Mouse (Mus musculus): ENCODE results near the gene Olfr1129. TPM values are rescaled to one million over a fixed set of nuclear protein-coding genes. Genes with fewer than 3 reads are reported as not detected.

Gene Olfr1129
- total and polyA plus RNA-seq, 3 experiments = 0.06 TPM; not detected in 2

DNA sequence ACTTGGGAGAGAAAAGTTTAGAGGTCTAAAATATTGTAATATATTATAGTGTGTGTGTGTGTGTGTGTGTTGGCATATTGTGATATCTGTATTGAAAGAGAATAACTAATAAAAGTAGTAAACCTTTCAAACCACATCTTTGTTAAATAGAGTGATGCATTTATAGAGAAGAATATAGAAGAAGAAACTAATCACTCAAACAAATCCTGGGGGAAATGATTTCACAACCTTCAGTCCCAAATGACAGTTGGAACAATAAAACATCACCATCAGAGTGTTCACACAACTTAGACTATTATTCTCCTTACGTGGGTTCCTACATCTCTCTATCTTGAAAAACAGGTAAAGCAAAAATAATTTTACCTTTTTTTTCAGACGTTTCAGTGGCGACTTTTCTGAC is 53.1 kb downstream of the Olfr1129 start, which contains the start of gene Olfr1131:
Gene Olfr1131, plus strand, starts transcription at position 301 of the 400 bp plus-strand sequence.
- Histone ChIP-seq H3K27ac (ENCODE audit: control insufficient read depth, low read depth, low read length) (no peak within 1 kb of the TSS), H3K4me1 (ENCODE audit: control insufficient read depth in 1 of 2, insufficient read depth in 2 of 2, low read length in 2 of 2) (no peaks in the 10 kb centered on the region), H3K79me2 (ENCODE audit: control insufficient read depth, insufficient read depth, low read length, poor library complexity) (no peaks in the 10 kb centered on the region), H3K4me3 (ENCODE audit: control insufficient read depth in 1 of 2, insufficient read depth in 1 of 2, low read depth in 2 of 2, low read length in 2 of 2) (no peak within 1 kb of the TSS), H3K9me3 (replicated peaks; ENCODE audit: insufficient read depth, low read length) (no peaks in the 10 kb centered on the region), H3K9ac (ENCODE audit: control insufficient read depth, low read depth, low read length, poor library complexity, severe bottlenecking) (no peak within 1 kb of the TSS), H3K36me3 (ENCODE audit: control insufficient read depth in 1 of 2, insufficient read depth in 2 of 2, low read length in 2 of 2) (no peaks in the 10 kb centered on the region), H3K27me3 (ENCODE audit: control insufficient read depth in 1 of 2, insufficient read depth in 2 of 2, low read length in 2 of 2) (no peaks in the 10 kb centered on the region)
- DNase-seq (ENCODE audit: low read depth, low spot score) = no peak
- TF ChIP-seq ZNF384 (IDR thresholded peaks at IDR 0.05; ENCODE audit: low read depth, low read length) (no peak), ZKSCAN1 (IDR thresholded peaks at IDR 0.05; ENCODE audit: low read depth, low read length) (no peak), SIN3A (IDR thresholded peaks at IDR 0.05; ENCODE audit: low read length) (no peak), MXI1 (IDR thresholded peaks at IDR 0.05; ENCODE audit: low read depth, low read length) (no peak), CTCF (IDR thresholded peaks at IDR 0.05 in 2 of 3, conservative IDR thresholded peaks at IDR 0.05 in 1 of 3; ENCODE audit: control insufficient read depth in 1 of 3, insufficient read depth in 1 of 3, low read depth in 2 of 3, low read length in 3 of 3, poor library complexity in 1 of 3, severe bottlenecking in 1 of 3) (no peak), MAFK (IDR thresholded peaks at IDR 0.05; ENCODE audit: borderline replicate concordance, low read depth, low read length) (no peak), ELF1 (IDR thresholded peaks at IDR 0.05; ENCODE audit: low read depth, low read length) (no peak), UBTF (IDR thresholded peaks at IDR 0.05; ENCODE audit: borderline replicate concordance, insufficient read depth, low read depth, low read length) (no peak), TAL1 (IDR thresholded peaks at IDR 0.05; ENCODE audit: low read length) (no peak), JUND (IDR thresholded peaks at IDR 0.05; ENCODE audit: low read depth, low read length) (no peak), POLR2A (IDR thresholded peaks at IDR 0.05; ENCODE audit: control insufficient read depth in 1 of 2, insufficient read depth in 1 of 2, low read depth in 1 of 2, low read length in 2 of 2, poor library complexity in 1 of 2) (no peak), MYB (IDR thresholded peaks at IDR 0.05; ENCODE audit: low read depth, low read length) (no peak), TBP (IDR thresholded peaks at IDR 0.05; ENCODE audit: low read depth, low read length) (no peak), ZMIZ1 (IDR thresholded peaks at IDR 0.05; ENCODE audit: low read depth, low read length) (no peak), POLR2AphosphoS2 (IDR thresholded peaks at IDR 0.05; ENCODE audit: low read length) (no peak), NRF1 (IDR thresholded peaks at IDR 0.05; ENCODE audit: insufficient read depth, low read depth, low read length, poor library complexity, severe bottlenecking) (no peak), MAZ (IDR thresholded peaks at IDR 0.05; ENCODE audit: low read depth, low read length) (no peak), E2F4 (IDR thresholded peaks at IDR 0.05; ENCODE audit: borderline replicate concordance, low read depth, low read length) (no peak)

Other genes starting within 250 kb of the Olfr1129 start
- gene Olfr1120, start 219.1 kb upstream of the Olfr1129 start, total RNA-seq (2012; rRNA removed) = not detected in 2 replicates
- not detected for gene Olfr1120, start 219.1 kb upstream of the Olfr1129 start, polyA plus RNA-seq (2012; ENCODE audit: insufficient read depth in 1 of 2, insufficient read length in 2 of 2, low read depth in 1 of 2, low replicate concordance in 2 of 2, missing spikeins in 1 of 2)
- not detected in 2 replicates for gene Olfr1121, start 204.0 kb upstream of the Olfr1129 start, total RNA-seq (2012; rRNA removed)
- gene Olfr1121, start 204.0 kb upstream of the Olfr1129 start, polyA plus RNA-seq (2012; ENCODE audit: insufficient read depth in 1 of 2, insufficient read length in 2 of 2, low read depth in 1 of 2, low replicate concordance in 2 of 2, missing spikeins in 1 of 2) = not detected
- gene Olfr1122, start 188.1 kb upstream of the Olfr1129 start, total RNA-seq (2012; rRNA removed) = not detected in 2 replicates
- gene Olfr1122, start 188.1 kb upstream of the Olfr1129 start, polyA plus RNA-seq (2012; ENCODE audit: insufficient read depth in 1 of 2, insufficient read length in 2 of 2, low read depth in 1 of 2, low replicate concordance in 2 of 2, missing spikeins in 1 of 2) = not detected
- not detected in 2 replicates for gene Olfr1123, start 157.3 kb upstream of the Olfr1129 start, total RNA-seq (2012; rRNA removed)
- gene Olfr1123, start 157.3 kb upstream of the Olfr1129 start, polyA plus RNA-seq (2012; ENCODE audit: insufficient read depth in 1 of 2, insufficient read length in 2 of 2, low read depth in 1 of 2, low replicate concordance in 2 of 2, missing spikeins in 1 of 2) = not detected
- gene Olfr1124, start 143.6 kb upstream of the Olfr1129 start, total RNA-seq (2012; rRNA removed) = not detected in 2 replicates
- gene Olfr1124, start 143.6 kb upstream of the Olfr1129 start, polyA plus RNA-seq (2012; ENCODE audit: insufficient read depth in 1 of 2, insufficient read length in 2 of 2, low read depth in 1 of 2, low replicate concordance in 2 of 2, missing spikeins in 1 of 2) = not detected
- gene Olfr1126, start 119.9 kb upstream of the Olfr1129 start, total RNA-seq (2012; rRNA removed) = not detected in 2 replicates
- not detected for gene Olfr1126, start 119.9 kb upstream of the Olfr1129 start, polyA plus RNA-seq (2012; ENCODE audit: insufficient read depth in 1 of 2, insufficient read length in 2 of 2, low read depth in 1 of 2, low replicate concordance in 2 of 2, missing spikeins in 1 of 2)
- not detected in 2 replicates for gene Pramel7, start 76.8 kb upstream of the Olfr1129 start, total RNA-seq (2012; rRNA removed)
- gene Pramel7, start 76.8 kb upstream of the Olfr1129 start, polyA plus RNA-seq (2012; ENCODE audit: insufficient read depth in 1 of 2, insufficient read length in 2 of 2, low read depth in 1 of 2, low replicate concordance in 2 of 2, missing spikeins in 1 of 2) = not detected
- not detected in 2 replicates for gene Pramel6, start 67.3 kb upstream of the Olfr1129 start, total RNA-seq (2012; rRNA removed)
- gene Pramel6, start 67.3 kb upstream of the Olfr1129 start, polyA plus RNA-seq (2012; ENCODE audit: insufficient read depth in 1 of 2, insufficient read length in 2 of 2, low read depth in 1 of 2, low replicate concordance in 2 of 2, missing spikeins in 1 of 2) = not detected
- not detected in 2 replicates for gene Olfr153, start 42.1 kb upstream of the Olfr1129 start, total RNA-seq (2012; rRNA removed)
- gene Olfr153, start 42.1 kb upstream of the Olfr1129 start, polyA plus RNA-seq (2012; ENCODE audit: insufficient read depth in 1 of 2, insufficient read length in 2 of 2, low read depth in 1 of 2, low replicate concordance in 2 of 2, missing spikeins in 1 of 2) = not detected
- not detected in 2 replicates for gene Olfr1128, start 28.4 kb upstream of the Olfr1129 start, total RNA-seq (2012; rRNA removed)
- gene Olfr1128, start 28.4 kb upstream of the Olfr1129 start, polyA plus RNA-seq (2012; ENCODE audit: insufficient read depth in 1 of 2, insufficient read length in 2 of 2, low read depth in 1 of 2, low replicate concordance in 2 of 2, missing spikeins in 1 of 2) = not detected
- gene Olfr1130, start 32.3 kb downstream of the Olfr1129 start, total RNA-seq (2012; rRNA removed) = not detected in 2 replicates
- not detected for gene Olfr1130, start 32.3 kb downstream of the Olfr1129 start, polyA plus RNA-seq (2012; ENCODE audit: insufficient read depth in 1 of 2, insufficient read length in 2 of 2, low read depth in 1 of 2, low replicate concordance in 2 of 2, missing spikeins in 1 of 2)
- gene Olfr1131, start 53.2 kb downstream of the Olfr1129 start, total RNA-seq (2012; rRNA removed) = not detected in 2 replicates
- gene Olfr1131, start 53.2 kb downstream of the Olfr1129 start, polyA plus RNA-seq (2012; ENCODE audit: insufficient read depth in 1 of 2, insufficient read length in 2 of 2, low read depth in 1 of 2, low replicate concordance in 2 of 2, missing spikeins in 1 of 2) = not detected
- gene Olfr1132, start 63.6 kb downstream of the Olfr1129 start, total RNA-seq (2012; rRNA removed) = not detected in 2 replicates
- not detected for gene Olfr1132, start 63.6 kb downstream of the Olfr1129 start, polyA plus RNA-seq (2012; ENCODE audit: insufficient read depth in 1 of 2, insufficient read length in 2 of 2, low read depth in 1 of 2, low replicate concordance in 2 of 2, missing spikeins in 1 of 2)
- not detected in 2 replicates for gene Olfr1133, start 73.5 kb downstream of the Olfr1129 start, total RNA-seq (2012; rRNA removed)
- not detected for gene Olfr1133, start 73.5 kb downstream of the Olfr1129 start, polyA plus RNA-seq (2012; ENCODE audit: insufficient read depth in 1 of 2, insufficient read length in 2 of 2, low read depth in 1 of 2, low replicate concordance in 2 of 2, missing spikeins in 1 of 2)
- gene Olfr1134, start 84.6 kb downstream of the Olfr1129 start, total RNA-seq (2012; rRNA removed) = not detected in 2 replicates
- not detected for gene Olfr1134, start 84.6 kb downstream of the Olfr1129 start, polyA plus RNA-seq (2012; ENCODE audit: insufficient read depth in 1 of 2, insufficient read length in 2 of 2, low read depth in 1 of 2, low replicate concordance in 2 of 2, missing spikeins in 1 of 2)
- gene Olfr1135, start 99.8 kb downstream of the Olfr1129 start, total RNA-seq (2012; rRNA removed) = not detected in 2 replicates
- not detected for gene Olfr1135, start 99.8 kb downstream of the Olfr1129 start, polyA plus RNA-seq (2012; ENCODE audit: insufficient read depth in 1 of 2, insufficient read length in 2 of 2, low read depth in 1 of 2, low replicate concordance in 2 of 2, missing spikeins in 1 of 2)
- gene Olfr1136, start 120.0 kb downstream of the Olfr1129 start, total RNA-seq (2012; rRNA removed) = not detected in 2 replicates
- not detected for gene Olfr1136, start 120.0 kb downstream of the Olfr1129 start, polyA plus RNA-seq (2012; ENCODE audit: insufficient read depth in 1 of 2, insufficient read length in 2 of 2, low read depth in 1 of 2, low replicate concordance in 2 of 2, missing spikeins in 1 of 2)
- not detected in 2 replicates for gene Olfr1137, start 139.3 kb downstream of the Olfr1129 start, total RNA-seq (2012; rRNA removed)
- gene Olfr1137, start 139.3 kb downstream of the Olfr1129 start, polyA plus RNA-seq (2012; ENCODE audit: insufficient read depth in 1 of 2, insufficient read length in 2 of 2, low read depth in 1 of 2, low replicate concordance in 2 of 2, missing spikeins in 1 of 2) = not detected
- not detected in 2 replicates for gene Olfr1138, start 166.1 kb downstream of the Olfr1129 start, total RNA-seq (2012; rRNA removed)
- not detected for gene Olfr1138, start 166.1 kb downstream of the Olfr1129 start, polyA plus RNA-seq (2012; ENCODE audit: insufficient read depth in 1 of 2, insufficient read length in 2 of 2, low read depth in 1 of 2, low replicate concordance in 2 of 2, missing spikeins in 1 of 2)
- gene Olfr1140, start 169.8 kb downstream of the Olfr1129 start, total RNA-seq (2012; rRNA removed) = not detected in 2 replicates
- gene Olfr1140, start 169.8 kb downstream of the Olfr1129 start, polyA plus RNA-seq (2012; ENCODE audit: insufficient read depth in 1 of 2, insufficient read length in 2 of 2, low read depth in 1 of 2, low replicate concordance in 2 of 2, missing spikeins in 1 of 2) = not detected
- gene Olfr1141, start 180.1 kb downstream of the Olfr1129 start, total RNA-seq (2012; rRNA removed) = not detected in 2 replicates
- gene Olfr1141, start 180.1 kb downstream of the Olfr1129 start, polyA plus RNA-seq (2012; ENCODE audit: insufficient read depth in 1 of 2, insufficient read length in 2 of 2, low read depth in 1 of 2, low replicate concordance in 2 of 2, missing spikeins in 1 of 2) = not detected
- gene Olfr152, start 205.6 kb downstream of the Olfr1129 start, total RNA-seq (2012; rRNA removed) = not detected in 2 replicates
- gene Olfr152, start 205.6 kb downstream of the Olfr1129 start, polyA plus RNA-seq (2012; ENCODE audit: insufficient read depth in 1 of 2, insufficient read length in 2 of 2, low read depth in 1 of 2, low replicate concordance in 2 of 2, missing spikeins in 1 of 2) = not detected
- gene Olfr1143, start 226.7 kb downstream of the Olfr1129 start, total RNA-seq (2012; rRNA removed) = not detected in 2 replicates
- not detected for gene Olfr1143, start 226.7 kb downstream of the Olfr1129 start, polyA plus RNA-seq (2012; ENCODE audit: insufficient read depth in 1 of 2, insufficient read length in 2 of 2, low read depth in 1 of 2, low replicate concordance in 2 of 2, missing spikeins in 1 of 2)
- not detected in 2 replicates for gene Olfr1145, start 235.9 kb downstream of the Olfr1129 start, total RNA-seq (2012; rRNA removed)
- not detected for gene Olfr1145, start 235.9 kb downstream of the Olfr1129 start, polyA plus RNA-seq (2012; ENCODE audit: insufficient read depth in 1 of 2, insufficient read length in 2 of 2, low read depth in 1 of 2, low replicate concordance in 2 of 2, missing spikeins in 1 of 2)